Mouse (Mus musculus): ENCODE results near the gene Gm10337. TPM values are rescaled to one million over a fixed set of nuclear protein-coding genes. Genes with fewer than 3 reads are reported as not detected.

Gm10337 gene
- polyA plus RNA-seq, 1 experiment from 2014 or later: 6.3 TPM

- H3K4me3 ChIP-seq: peak overlapping the region; percentile 79
- WGBS: under 1% methylated on average over 42 of the region's 67 CpGs
- peak overlapping the region; percentile 68 for H3K4me2 ChIP-seq
- H3K27ac ChIP-seq: peak overlapping the region; percentile 97
- no peaks in the 10 kb centered on the region for H3K9me3 ChIP-seq
- H3K27me3 ChIP-seq: no peaks in the 10 kb centered on the region
- peak overlapping the region; percentile 91 for H3K9ac ChIP-seq
- ATAC-seq (ENCODE audit: low FRiP score): peak; percentile 82
- peaks cover 17% of the 10 kb centered on the region for H3K4me1 ChIP-seq (replicated peaks)
- H3K36me3 ChIP-seq: peaks cover 23% of the 10 kb centered on the region
Measured at GRCm38 (mm10) chr15:102470605-102471294, 32.8 kb upstream of the Gm10337 start.

- Histone ChIP-seq H3K27ac (peak overlapping the region; percentile 97), H3K4me2 (peak overlapping the region; percentile 68), H3K4me3 (peak overlapping the region; percentile 79), H3K4me1 (replicated peaks) (peaks cover 17% of the 10 kb centered on the region), H3K36me3 (peaks cover 28% of the 10 kb centered on the region), H3K9me3 (no peaks in the 10 kb centered on the region), H3K27me3 (no peaks in the 10 kb centered on the region), H3K9ac (peak overlapping the region; percentile 91)
- ATAC-seq (ENCODE audit: low FRiP score): no peak
- under 1% methylated on average over 10 of the region's 10 CpGs for WGBS
Measured at GRCm38 (mm10) chr15:102471295-102471645, 32.3 kb upstream of the Gm10337 start.

- Histone ChIP-seq H3K4me2 (peak overlapping the region; percentile 68), H3K27ac (no peak overlapping the region), H3K4me1 (replicated peaks) (peaks cover 17% of the 10 kb centered on the region), H3K9me3 (no peaks in the 10 kb centered on the region), H3K4me3 (peak overlapping the region; percentile 79), H3K36me3 (peaks cover 32% of the 10 kb centered on the region), H3K9ac (peak overlapping the region; percentile 44), H3K27me3 (no peaks in the 10 kb centered on the region)
- no peak for ATAC-seq (ENCODE audit: low FRiP score)
Measured at GRCm38 (mm10) chr15:102471727-102472126, 31.8 kb upstream of the Gm10337 start.

- Histone ChIP-seq H3K36me3 (peaks cover 46% of the 10 kb centered on the region), H3K27ac (no peak overlapping the region), H3K4me3 (no peak overlapping the region), H3K27me3 (no peaks in the 10 kb centered on the region), H3K9ac (peak overlapping the region; percentile 53), H3K4me1 (replicated peaks) (peaks cover 17% of the 10 kb centered on the region), H3K4me2 (peak overlapping the region; percentile 15; the same call in 1 of the 2 replicates), H3K9me3 (no peaks in the 10 kb centered on the region)
- WGBS: 84% methylated on average over 2 of the region's 2 CpGs
- no peak for ATAC-seq (ENCODE audit: low FRiP score)
Measured at GRCm38 (mm10) chr15:102473246-102473645, 30.3 kb upstream of the Gm10337 start.

GRCm38 (mm10) chr15:102474520-102474919 is 29.0 kb upstream of the Gm10337 start:
- H3K27ac ChIP-seq: no peak overlapping the region
- no peaks in the 10 kb centered on the region for H3K27me3 ChIP-seq
- H3K36me3 ChIP-seq: peaks cover 53% of the 10 kb centered on the region
- peaks cover 17% of the 10 kb centered on the region for H3K4me1 ChIP-seq (replicated peaks)
- no peak overlapping the region for H3K4me2 ChIP-seq
- H3K9ac ChIP-seq: no peak overlapping the region
- no peak overlapping the region for H3K4me3 ChIP-seq
- WGBS: 93% methylated on average over 2 of the region's 2 CpGs
- no peaks in the 10 kb centered on the region for H3K9me3 ChIP-seq
- ATAC-seq (ENCODE audit: low FRiP score): no peak

- no peak for ATAC-seq (ENCODE audit: low FRiP score)
- Histone ChIP-seq H3K27me3 (no peaks in the 10 kb centered on the region), H3K27ac (no peak overlapping the region), H3K9ac (no peak overlapping the region), H3K4me1 (replicated peaks) (no peaks in the 10 kb centered on the region), H3K4me2 (no peak overlapping the region), H3K4me3 (no peak overlapping the region), H3K36me3 (peaks cover 81% of the 10 kb centered on the region), H3K9me3 (no peaks in the 10 kb centered on the region)
- 90% methylated on average over 3 of the region's 3 CpGs for WGBS
Measured at GRCm38 (mm10) chr15:102483136-102483535, 20.4 kb upstream of the Gm10337 start.

- Histone ChIP-seq H3K4me3 (no peak overlapping the region), H3K9me3 (no peaks in the 10 kb centered on the region), H3K4me2 (no peak overlapping the region), H3K27me3 (no peaks in the 10 kb centered on the region), H3K4me1 (replicated peaks) (no peaks in the 10 kb centered on the region), H3K9ac (no peak overlapping the region), H3K27ac (no peak overlapping the region), H3K36me3 (peaks cover 83% of the 10 kb centered on the region)
- WGBS: 92% methylated on average over 12 of the region's 12 CpGs
- no peak for ATAC-seq (ENCODE audit: low FRiP score)
Measured at GRCm38 (mm10) chr15:102485853-102486252, 17.7 kb upstream of the Gm10337 start.

- Histone ChIP-seq H3K27me3 (no peaks in the 10 kb centered on the region), H3K9ac (no peak overlapping the region), H3K4me1 (replicated peaks) (no peaks in the 10 kb centered on the region), H3K9me3 (no peaks in the 10 kb centered on the region), H3K27ac (no peak overlapping the region), H3K4me2 (no peak overlapping the region), H3K4me3 (no peak overlapping the region), H3K36me3 (peaks cover 81% of the 10 kb centered on the region)
- 74% methylated on average over 1 of the region's 1 CpGs for whole genome bisulfite sequencing
- ATAC-seq (ENCODE audit: low FRiP score): no peak
Measured at GRCm38 (mm10) chr15:102487664-102488063, 15.9 kb upstream of the Gm10337 start.

GRCm38 (mm10) chr15:102498322-102498721 is 5.2 kb upstream of the Gm10337 start:
- H3K36me3 ChIP-seq: peaks cover 90% of the 10 kb centered on the region
- no peak overlapping the region for H3K4me3 ChIP-seq
- WGBS: 92% methylated on average over 3 of the region's 3 CpGs

GRCm38 (mm10) chr15:102499370-102499769 is 4.2 kb upstream of the Gm10337 start:
- H3K36me3 ChIP-seq: peaks cover 91% of the 10 kb centered on the region
- no peak for ATAC-seq (ENCODE audit: low FRiP score)
- no peak overlapping the region for H3K4me2 ChIP-seq
- H3K9ac ChIP-seq: no peak overlapping the region
- no peak overlapping the region for H3K27ac ChIP-seq
- H3K4me3 ChIP-seq: no peak overlapping the region
- no peaks in the 10 kb centered on the region for H3K4me1 ChIP-seq (replicated peaks)
- 80% methylated on average over 3 of the region's 3 CpGs for WGBS
- H3K9me3 ChIP-seq: no peaks in the 10 kb centered on the region
- H3K27me3 ChIP-seq: no peaks in the 10 kb centered on the region

More at GRCm38 (mm10) chr15:102498322-102498721, 5.2 kb upstream of the Gm10337 start:
- Histone ChIP-seq H3K27ac (no peak overlapping the region), H3K4me2 (no peak overlapping the region), H3K27me3 (no peaks in the 10 kb centered on the region), H3K9me3 (no peaks in the 10 kb centered on the region), H3K9ac (no peak overlapping the region), H3K4me1 (replicated peaks) (no peaks in the 10 kb centered on the region)
- no peak for ATAC-seq (ENCODE audit: low FRiP score)

- H3K9me3 ChIP-seq: no peaks in the 10 kb centered on the region
- 90% methylated on average over 6 of the region's 6 CpGs for WGBS
- no peak overlapping the region for H3K27ac ChIP-seq
- H3K36me3 ChIP-seq: peaks cover 91% of the 10 kb centered on the region
- no peak overlapping the region for H3K4me2 ChIP-seq
- H3K27me3 ChIP-seq: no peaks in the 10 kb centered on the region
- H3K4me3 ChIP-seq: no peak overlapping the region
- no peak overlapping the region for H3K9ac ChIP-seq
- ATAC-seq (ENCODE audit: low FRiP score): no peak
- no peaks in the 10 kb centered on the region for H3K4me1 ChIP-seq (replicated peaks)
Measured at GRCm38 (mm10) chr15:102499851-102500250, 3.7 kb upstream of the Gm10337 start.

GRCm38 (mm10) chr15:102500479-102500878 is 3.0 kb upstream of the Gm10337 start:
- ATAC-seq (ENCODE audit: low FRiP score): no peak
- H3K9me3 ChIP-seq: no peaks in the 10 kb centered on the region
- H3K27ac ChIP-seq: no peak overlapping the region
- H3K9ac ChIP-seq: no peak overlapping the region
- WGBS: 89% methylated on average over 5 of the region's 5 CpGs
- H3K4me2 ChIP-seq: no peak overlapping the region
- H3K27me3 ChIP-seq: no peaks in the 10 kb centered on the region
- H3K36me3 ChIP-seq: peaks cover 93% of the 10 kb centered on the region
- H3K4me3 ChIP-seq: no peak overlapping the region
- no peaks in the 10 kb centered on the region for H3K4me1 ChIP-seq (replicated peaks)

- Histone ChIP-seq H3K4me2 (no peak overlapping the region), H3K9ac (no peak overlapping the region), H3K36me3 (peaks cover 91% of the 10 kb centered on the region), H3K27ac (no peak overlapping the region), H3K4me3 (no peak overlapping the region), H3K27me3 (no peaks in the 10 kb centered on the region), H3K4me1 (replicated peaks) (no peaks in the 10 kb centered on the region), H3K9me3 (no peaks in the 10 kb centered on the region)
- no peak for ATAC-seq (ENCODE audit: low FRiP score)
- 90% methylated on average over 19 of the region's 19 CpGs for WGBS
Measured at GRCm38 (mm10) chr15:102501084-102501814, 2.3 kb upstream of the Gm10337 start.
